Mouse (Mus musculus) limb, embryonic 14.5 days (tissue): ENCODE measurements around the gene Tpbg. TPM values are rescaled to one million over a fixed set of nuclear protein-coding genes. Genes with fewer than 3 reads are reported as not detected.

Source experiments
- ATAC-seq: fragments of 200-750 bp; cut with Nextera tagmentation; 2 replicates; pipeline ENCODE4 v1.8.0; 2017; ENCODE audit warnings: low read depth, moderate number of reproducible peaks, moderate TSS enrichment; ENCODE audit not compliant: low FRiP score
- DNase-seq: peaks from one replicate; pipeline ENCODE4 v3.0.0-alpha.2; 2015; ENCODE audit warnings: low spot score
- H3K27ac ChIP-seq: fragments of 300-500 bp; sonication (generic); replicated peaks from 2 replicates; pipeline ENCODE4 v1.5.1; 2014; ENCODE audit warnings: low read depth, mild to moderate bottlenecking, low read length, moderate library complexity, mixed read lengths
- H3K27me3 ChIP-seq: fragments of 300-500 bp; sonication (generic); 2 replicates; pipeline ENCODE4 v1.6.1; 2014; ENCODE audit warnings: low read length, mixed read lengths; ENCODE audit not compliant: control insufficient read depth, insufficient read depth
- H3K36me3 ChIP-seq: fragments of 300-500 bp; sonication (generic); 2 replicates; pipeline ENCODE4 v1.6.1; 2014; ENCODE audit warnings: mild to moderate bottlenecking, low read length, moderate library complexity, mixed read lengths; ENCODE audit not compliant: control insufficient read depth, insufficient read depth
- H3K4me1 ChIP-seq: fragments of 300-500 bp; sonication (generic); 2 replicates; pipeline ENCODE4 v1.6.1; 2014; ENCODE audit warnings: antibody characterized with exemption, low read length, mixed read lengths; ENCODE audit not compliant: control insufficient read depth, insufficient read depth
- H3K4me2 ChIP-seq: fragments of 300-500 bp; sonication (generic); replicated peaks from 2 replicates; pipeline ENCODE4 v1.6.1; 2014; ENCODE audit warnings: low read depth, mild to moderate bottlenecking, low read length, moderate library complexity; ENCODE audit not compliant: severe bottlenecking
- H3K4me3 ChIP-seq: fragments of 300-500 bp; sonication (generic); replicated peaks from 2 replicates; pipeline ENCODE4 v1.5.1; 2014; ENCODE audit warnings: low read length
- H3K9ac ChIP-seq: fragments of 300-500 bp; sonication (generic); 2 replicates; pipeline ENCODE4 v1.6.1; 2014; ENCODE audit warnings: mild to moderate bottlenecking, low read depth, low read length, moderate library complexity; ENCODE audit not compliant: severe bottlenecking
- H3K9me3 ChIP-seq: fragments of 300-500 bp; sonication (generic); 2 replicates; pipeline ENCODE4 v1.6.1; 2016; ENCODE audit warnings: low read length; ENCODE audit not compliant: control insufficient read depth
- POLR2A ChIP-seq: fragments of 200-500 bp; IDR thresholded peaks from 2 replicates; pipeline ENCODE4 v1.8.0; 2012; ENCODE audit warnings: inconsistent platforms, mild to moderate bottlenecking, moderate library complexity, borderline replicate concordance; ENCODE audit not compliant: insufficient read depth, insufficient read length; ENCODE audit errors: extremely low read depth
- WGBS: fragments of 180-500 bp; shearing (Covaris S2); extraction: QIAGEN DNeasy Blood & Tissue Kit; methylation state at CpG from one replicate; pipeline ENCODE4 v1.1.7; 2014; 5-methylcytosine and 5-hydroxymethylcytosine counted together
- polyA plus RNA-seq, 2 experiments: library from polyadenylated mRNA; depleted of rRNA in 1 of 2; stranded (reverse) in 1 of 2; unstranded in 1 of 2; fragments of >200 nt; fragmentation: Nextera tagmentation in 1 of 2; extraction: Ambion mirVana in 1 of 2; gene quantifications; 2 replicates each; pipeline versions ENCODE4 v1.2.1 to v1.2.3; 2012 to 2014

Tpbg gene
- polyA plus RNA-seq, 2 experiments, result 19.7 to 29.3 TPM

- no peaks in the 10 kb centered on the region for H3K4me1 ChIP-seq
- no peak overlapping the region for H3K9ac ChIP-seq
- ATAC-seq (no peak), DNase-seq (no peak)
- no peak for TF ChIP-seq POLR2A
- no peak overlapping the region for H3K4me2 ChIP-seq
- no peak overlapping the region for H3K4me3 ChIP-seq
- no peaks in the 10 kb centered on the region for H3K9me3 ChIP-seq
- no peaks in the 10 kb centered on the region for H3K36me3 ChIP-seq
- WGBS, result 46% methylated on average over 4 of the region's 4 CpGs
- H3K27me3 ChIP-seq, result no peaks in the 10 kb centered on the region
- H3K27ac ChIP-seq, result no peak overlapping the region
Observed at GRCm38 (mm10) chr9:85861065-85861464, 18.9 kb downstream of the Tpbg start.

GRCm38 (mm10) chr9:85862562-85862961 is 20.4 kb downstream of the Tpbg start:
- WGBS, result 79% methylated on average over 6 of the region's 6 CpGs
- no peak overlapping the region for H3K27ac ChIP-seq
- no peak overlapping the region for H3K4me2 ChIP-seq
- no peak for DNase-seq
- no peak for ATAC-seq
- no peak overlapping the region for H3K9ac ChIP-seq
- no peaks in the 10 kb centered on the region for H3K36me3 ChIP-seq
- no peak overlapping the region for H3K4me3 ChIP-seq
- no peak for TF ChIP-seq POLR2A
- no peaks in the 10 kb centered on the region for H3K4me1 ChIP-seq
- H3K27me3 ChIP-seq, result no peaks in the 10 kb centered on the region
- no peaks in the 10 kb centered on the region for H3K9me3 ChIP-seq

- DNase-seq (no peak), ATAC-seq (no peak)
- no peaks in the 10 kb centered on the region for H3K9me3 ChIP-seq
- H3K4me1 ChIP-seq, result no peaks in the 10 kb centered on the region
- H3K4me2 ChIP-seq, result no peak overlapping the region
- no peak overlapping the region for H3K4me3 ChIP-seq
- no peak overlapping the region for H3K9ac ChIP-seq
- TF ChIP-seq POLR2A, result no peak
- WGBS, result 77% methylated on average over 7 of the region's 7 CpGs
- no peaks in the 10 kb centered on the region for H3K36me3 ChIP-seq
- H3K27me3 ChIP-seq, result no peaks in the 10 kb centered on the region
- no peak overlapping the region for H3K27ac ChIP-seq
Observed at GRCm38 (mm10) chr9:85872908-85873307, 30.7 kb downstream of the Tpbg start.

DNA sequence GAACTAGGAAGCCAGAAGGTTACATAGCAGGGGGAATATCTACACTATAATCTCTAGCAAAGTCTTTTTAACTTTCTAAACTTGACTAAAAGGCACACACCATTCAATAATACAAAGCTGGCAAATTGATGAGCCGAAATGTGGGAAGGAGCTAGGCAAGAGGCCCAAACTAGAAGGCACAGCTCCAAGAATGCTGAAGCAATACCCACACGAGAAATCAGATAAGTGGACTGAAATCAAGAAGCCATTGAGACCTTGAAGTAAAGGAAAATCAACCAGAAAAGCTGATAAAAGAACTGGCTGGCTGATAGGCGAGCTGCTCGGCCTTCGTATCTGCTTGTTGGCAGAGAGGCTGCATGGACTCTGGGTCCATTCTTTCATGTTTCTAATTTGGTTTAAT is 51.5 kb downstream of the Tpbg start:
- no peaks in the 10 kb centered on the region for H3K9me3 ChIP-seq
- no peaks in the 10 kb centered on the region for H3K27me3 ChIP-seq
- H3K36me3 ChIP-seq, result no peaks in the 10 kb centered on the region
- H3K27ac ChIP-seq, result no peak overlapping the region
- no peak overlapping the region for H3K9ac ChIP-seq
- TF ChIP-seq POLR2A, result no peak
- WGBS, result 83% methylated on average over 5 of the region's 5 CpGs
- no peak overlapping the region for H3K4me3 ChIP-seq
- DNase-seq, result no peak
- ATAC-seq, result no peak
- H3K4me2 ChIP-seq, result no peak overlapping the region
- H3K4me1 ChIP-seq, result no peaks in the 10 kb centered on the region

Other genes with a start within 250 kb of the Tpbg start
- gene Ibtk, start 93.0 kb upstream of the Tpbg start, polyA plus RNA-seq (2012; rRNA removed), result 19.0 and 21.7 TPM in 2 replicates
- gene Ibtk, start 93.0 kb upstream of the Tpbg start, polyA plus RNA-seq (2014; fragmentation: Nextera tagmentation; extraction: Ambion mirVana), result 41.8 and 43.5 TPM in 2 replicates